Mouse (Mus musculus) spleen, adult 2 months (tissue): ENCODE results near the gene Slc5a5.

ENCODE experiments used
- CTCF ChIP-seq: fragments of 200-500 bp; IDR thresholded peaks from 2 replicates; pipeline ENCODE4 v1.5.1; 2011; ENCODE audit warnings: mild to moderate bottlenecking, inconsistent platforms; ENCODE audit not compliant: insufficient read depth, insufficient read length, insufficient replicate concordance; ENCODE audit errors: extremely low read depth
- POLR2A ChIP-seq: fragments of 200-500 bp; IDR thresholded peaks from 2 replicates; pipeline ENCODE4 v1.6.1; 2011; ENCODE audit warnings: low read depth, low read length, inconsistent platforms

DNA sequence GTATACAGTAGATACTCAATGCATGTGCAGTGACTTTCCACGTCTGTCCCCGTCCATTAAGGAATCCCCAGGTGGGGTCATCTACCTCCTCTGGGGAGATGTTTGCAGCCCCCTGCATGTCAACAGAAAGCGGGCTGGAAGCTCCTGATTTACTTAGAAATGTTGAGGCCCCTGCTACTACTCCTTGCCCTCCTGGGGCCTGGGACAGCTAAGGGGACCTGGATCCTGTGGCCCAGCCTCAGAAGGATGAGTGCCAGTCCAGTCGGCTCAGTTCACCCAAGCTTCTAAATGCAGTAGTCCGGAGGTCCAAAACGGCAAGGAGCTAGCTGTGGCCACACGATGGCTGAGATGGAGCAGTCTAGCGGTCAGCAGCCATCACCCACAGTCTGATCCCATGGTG lies 48.6 kb downstream of the Slc5a5 start:
- TF ChIP-seq POLR2A = no peak
- no peak for TF ChIP-seq CTCF
